Mouse (Mus musculus) small intestine, adult 10 weeks (tissue): ENCODE measurements around the gene Hoxd9. TPM values are rescaled to one million over a fixed set of nuclear protein-coding genes. Genes with fewer than 3 reads are reported as not detected.

Experiments
- polyA plus RNA-seq: library from polyadenylated mRNA; stranded (reverse); fragments of 350-450 nt; fragmentation: Illumina TruSeq; extraction: RNeasy Lipid Tissue Mini Kit (QIAGEN cat#74804); gene quantifications from one replicate; pipeline ENCODE4 v1.2.3, GENCODE M21; 2014; ENCODE audit warnings: low replicate concordance

Hoxd9 gene
- polyA plus RNA-seq: not detected

DNA sequence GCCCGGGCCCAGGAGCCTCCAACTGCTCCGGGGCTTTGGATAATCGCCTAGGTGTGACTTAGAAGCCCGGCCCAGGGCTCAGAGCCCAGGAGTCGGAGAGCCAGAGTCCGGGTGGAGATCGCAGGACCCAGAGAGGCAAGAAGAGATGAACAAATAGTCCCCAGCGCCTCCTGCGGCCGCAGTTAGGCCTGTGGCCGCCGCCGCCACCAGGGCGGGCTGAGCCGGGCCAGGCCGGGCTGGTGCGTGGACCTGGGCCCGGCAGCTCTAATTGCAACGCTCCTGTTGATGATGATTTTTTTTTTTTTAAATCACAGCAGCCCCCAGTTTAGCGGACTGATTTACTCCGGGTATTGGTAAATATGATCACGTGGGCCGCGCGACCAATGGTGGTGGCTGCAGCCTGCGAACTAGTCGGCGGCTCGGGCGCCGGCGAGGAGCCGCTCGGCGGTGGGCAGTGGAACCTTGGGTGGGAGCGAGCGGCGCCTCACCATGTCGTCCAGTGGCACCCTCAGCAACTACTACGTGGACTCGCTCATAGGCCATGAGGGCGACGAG, at the start of gene Hoxd9:
TSS of gene Hoxd9 (plus strand) at position 161 of the 555 bp plus-strand sequence.

DNA sequence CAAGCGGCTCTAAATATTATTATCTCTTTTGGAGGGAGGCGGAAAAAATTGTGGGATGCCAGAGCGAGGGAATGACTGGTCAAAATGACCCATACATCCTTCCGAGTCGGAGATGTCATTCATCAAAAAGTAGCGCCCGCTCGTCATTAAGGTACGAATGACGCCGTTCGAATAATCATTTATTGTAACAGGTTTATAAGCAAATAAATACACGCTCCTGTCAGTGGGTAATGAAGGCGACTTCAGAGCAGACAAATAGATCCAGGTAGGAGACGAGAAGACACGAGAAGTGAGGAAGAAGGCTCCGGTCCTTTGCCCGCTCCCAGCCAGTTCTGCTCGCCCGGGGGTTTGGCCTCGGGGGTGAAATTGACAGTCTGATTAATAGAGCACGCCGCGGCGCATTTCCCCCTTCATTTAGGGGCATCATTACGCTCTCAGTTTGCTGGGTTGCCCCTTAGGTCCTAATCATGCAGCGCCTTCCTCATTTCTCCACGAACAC, 38.0 kb upstream of the Hoxd9 start, which contains the start of gene Evx2:
TSS of gene Evx2 (minus strand) at position 51 of the 499 bp plus-strand sequence.

DNA sequence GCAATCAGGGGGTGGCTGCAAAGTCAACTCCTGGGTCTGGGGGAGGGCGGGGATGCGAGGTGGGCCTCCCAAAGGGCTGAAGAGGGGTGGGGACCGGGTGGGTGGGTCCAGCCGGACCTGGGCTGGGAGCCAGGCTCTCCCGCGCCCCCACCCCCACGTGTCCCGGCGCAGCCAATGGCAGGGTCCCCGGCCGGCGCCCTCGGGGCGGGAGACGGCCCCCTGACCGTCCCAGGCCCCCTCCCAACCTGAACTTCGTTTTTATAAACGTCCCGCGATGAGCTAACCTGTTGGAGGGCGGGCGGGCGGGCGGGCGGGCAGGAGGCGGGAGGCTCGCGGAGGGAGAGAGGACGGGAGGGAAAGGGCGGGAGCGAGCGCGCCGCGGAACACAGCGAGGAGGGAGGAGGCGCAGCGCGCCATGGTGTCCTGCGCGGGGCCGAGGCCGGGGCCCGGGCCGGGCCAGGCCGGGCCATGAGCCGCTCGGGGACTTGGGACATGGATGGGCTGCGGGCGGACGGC, 29.6 kb upstream of the Hoxd9 start, which contains the start of gene Hoxd13:
TSS of gene Hoxd13 (plus strand) at position 469 of the 516 bp plus-strand sequence.

DNA sequence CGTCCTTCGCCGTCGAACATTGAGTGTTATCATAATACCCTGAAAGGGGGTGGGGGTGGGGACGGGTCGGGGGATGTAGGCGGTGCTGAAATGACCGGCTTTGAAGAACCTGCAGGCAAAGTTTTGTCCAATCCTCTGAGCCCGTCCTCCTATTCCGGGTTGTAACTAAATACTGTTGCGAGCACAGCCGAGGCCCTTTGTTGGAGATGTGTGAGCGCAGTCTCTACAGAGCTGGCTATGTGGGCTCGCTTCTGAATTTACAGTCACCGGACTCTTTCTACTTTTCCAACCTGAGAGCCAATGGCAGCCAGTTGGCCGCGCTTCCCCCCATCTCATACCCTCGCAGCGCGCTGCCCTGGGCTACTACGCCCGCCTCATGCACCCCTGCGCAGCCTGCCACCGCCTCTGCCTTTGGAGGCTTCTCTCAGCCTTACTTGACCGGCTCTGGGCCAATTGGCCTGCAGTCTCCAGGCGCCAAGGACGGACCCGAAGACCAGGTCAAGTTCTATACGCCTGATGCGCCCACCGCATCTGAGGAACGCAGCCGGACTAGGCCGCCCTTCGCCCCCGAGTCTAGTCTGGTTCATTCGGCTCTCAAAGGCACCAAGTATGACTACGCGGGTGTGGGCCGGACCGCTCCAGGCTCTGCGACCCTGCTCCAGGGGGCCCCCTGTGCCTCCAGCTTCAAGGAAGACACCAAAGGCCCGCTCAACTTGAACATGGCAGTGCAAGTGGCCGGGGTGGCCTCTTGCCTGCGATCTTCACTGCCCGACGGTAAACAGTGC, 22.5 kb upstream of the Hoxd9 start, which contains the start of gene Hoxd12:
TSS of gene Hoxd12 (plus strand) at position 133 of the 785 bp plus-strand sequence.

DNA sequence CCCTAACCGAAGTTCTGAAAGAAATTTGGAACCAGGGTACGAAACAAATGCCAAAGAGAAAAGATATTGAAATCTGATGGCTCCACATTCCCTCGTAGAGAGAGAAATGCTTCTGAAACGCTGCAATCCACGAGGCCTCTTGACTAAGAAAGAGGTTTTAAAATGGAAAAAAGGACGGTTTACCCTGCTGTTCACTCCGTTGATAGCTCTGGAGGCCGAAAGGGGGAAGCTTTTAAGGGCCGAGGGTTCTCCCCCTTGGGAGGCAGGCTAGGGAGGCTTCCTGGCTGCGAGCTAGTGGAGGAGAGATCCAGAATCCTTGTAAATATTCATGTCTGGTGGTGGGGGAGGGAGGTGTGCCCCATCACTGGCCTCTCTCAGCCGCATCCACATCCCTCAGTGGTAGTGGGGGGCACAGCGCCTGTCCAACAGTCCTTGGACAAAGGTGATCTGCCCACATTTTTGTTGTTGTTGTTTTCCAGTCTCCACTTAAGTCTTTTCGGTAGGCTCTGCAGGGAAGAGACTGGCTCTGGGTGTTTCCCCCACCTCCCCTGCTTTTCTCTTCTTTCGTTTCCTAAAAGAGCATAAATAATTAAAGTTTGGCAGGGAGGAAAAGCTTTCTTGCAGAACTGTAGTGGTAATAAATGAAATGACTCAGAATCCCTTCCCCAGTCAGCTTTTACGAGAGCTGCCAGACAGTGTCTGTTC, 18.5 kb upstream of the Hoxd9 start, which contains the start of gene Hoxd11:
TSS of gene Hoxd11 (plus strand) at position 667 of the 705 bp plus-strand sequence.

DNA sequence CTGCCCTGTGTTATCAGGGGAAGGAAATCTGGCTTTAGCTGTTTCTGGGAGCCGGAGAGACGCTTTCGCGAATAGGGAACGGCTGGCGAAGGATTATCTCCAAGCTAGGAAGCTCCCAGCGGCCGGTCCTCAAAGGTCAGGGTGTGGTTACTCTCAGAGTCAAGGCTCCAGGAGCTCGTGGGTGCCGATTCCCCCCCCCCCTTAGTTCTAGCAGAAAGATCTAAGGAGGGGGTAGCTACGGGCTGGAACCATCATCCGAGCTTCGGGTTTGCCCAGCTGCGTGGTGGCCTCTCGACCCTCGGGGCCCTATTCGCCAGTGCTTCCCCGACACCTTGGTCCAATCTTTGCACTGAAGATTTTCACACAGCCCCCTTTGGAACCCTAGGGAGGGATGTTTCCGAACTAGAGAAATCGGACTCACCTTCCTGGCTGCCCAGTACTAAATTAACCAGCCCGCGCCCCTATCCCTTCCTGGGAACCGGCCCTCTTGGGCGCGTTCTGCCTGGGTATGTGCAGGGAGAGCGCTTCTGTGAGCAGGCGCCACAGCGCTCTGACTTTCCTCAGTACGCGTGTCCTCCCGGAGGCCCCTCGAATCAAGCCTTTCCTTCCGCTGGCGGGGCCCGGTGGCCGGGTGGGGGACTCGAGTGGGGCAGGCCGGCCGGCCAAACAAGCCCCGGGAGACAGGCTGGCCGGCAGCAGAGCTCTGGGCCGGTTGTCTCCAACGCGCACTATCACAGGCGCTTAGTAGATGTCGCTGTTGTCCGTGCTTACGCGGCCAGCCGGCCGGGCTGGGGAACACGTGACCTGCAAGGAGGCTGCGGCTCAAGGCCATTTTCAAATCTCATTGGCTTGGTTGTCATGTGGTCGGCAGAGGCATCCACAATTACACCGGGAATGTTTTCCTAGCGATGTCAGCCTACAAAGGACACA, 6.2 kb upstream of the Hoxd9 start, which contains the start of gene Hoxd10:
TSS of gene Hoxd10 (plus strand) at position 903 of the 930 bp plus-strand sequence.

DNA sequence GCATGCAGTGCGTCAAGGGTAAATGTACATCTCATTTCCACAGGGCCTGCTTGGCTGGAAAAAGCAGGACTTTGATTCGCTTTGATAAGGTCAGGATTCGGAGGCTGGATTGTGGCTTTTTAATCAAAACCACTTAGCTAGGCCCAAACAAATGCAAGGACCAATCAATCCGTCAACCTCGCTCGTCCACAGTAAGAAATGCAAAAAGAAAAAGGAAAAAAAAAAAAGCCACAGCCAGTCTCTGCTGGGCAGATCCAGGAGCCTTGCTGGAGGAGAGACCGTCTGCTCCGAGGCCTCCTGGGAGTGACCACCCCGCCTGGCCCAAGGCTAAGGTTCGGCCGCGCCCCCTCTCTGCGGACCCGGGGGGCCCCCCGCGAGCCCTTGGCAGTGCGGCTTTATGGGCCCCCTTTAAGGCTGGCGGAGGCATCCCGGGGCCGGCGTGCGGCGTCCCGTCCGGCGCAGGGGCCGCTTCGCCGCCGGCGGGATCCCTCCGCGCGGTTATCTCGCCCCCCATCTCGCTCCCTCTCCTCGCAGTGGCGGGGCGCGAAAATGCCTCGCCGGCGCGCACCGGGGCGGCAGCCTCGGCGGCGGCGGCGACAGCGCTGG, 7.0 kb downstream of the Hoxd9 start, which contains the start of gene Hoxd8:
TSS of gene Hoxd8 (plus strand) at position 223 of the 606 bp plus-strand sequence.

DNA sequence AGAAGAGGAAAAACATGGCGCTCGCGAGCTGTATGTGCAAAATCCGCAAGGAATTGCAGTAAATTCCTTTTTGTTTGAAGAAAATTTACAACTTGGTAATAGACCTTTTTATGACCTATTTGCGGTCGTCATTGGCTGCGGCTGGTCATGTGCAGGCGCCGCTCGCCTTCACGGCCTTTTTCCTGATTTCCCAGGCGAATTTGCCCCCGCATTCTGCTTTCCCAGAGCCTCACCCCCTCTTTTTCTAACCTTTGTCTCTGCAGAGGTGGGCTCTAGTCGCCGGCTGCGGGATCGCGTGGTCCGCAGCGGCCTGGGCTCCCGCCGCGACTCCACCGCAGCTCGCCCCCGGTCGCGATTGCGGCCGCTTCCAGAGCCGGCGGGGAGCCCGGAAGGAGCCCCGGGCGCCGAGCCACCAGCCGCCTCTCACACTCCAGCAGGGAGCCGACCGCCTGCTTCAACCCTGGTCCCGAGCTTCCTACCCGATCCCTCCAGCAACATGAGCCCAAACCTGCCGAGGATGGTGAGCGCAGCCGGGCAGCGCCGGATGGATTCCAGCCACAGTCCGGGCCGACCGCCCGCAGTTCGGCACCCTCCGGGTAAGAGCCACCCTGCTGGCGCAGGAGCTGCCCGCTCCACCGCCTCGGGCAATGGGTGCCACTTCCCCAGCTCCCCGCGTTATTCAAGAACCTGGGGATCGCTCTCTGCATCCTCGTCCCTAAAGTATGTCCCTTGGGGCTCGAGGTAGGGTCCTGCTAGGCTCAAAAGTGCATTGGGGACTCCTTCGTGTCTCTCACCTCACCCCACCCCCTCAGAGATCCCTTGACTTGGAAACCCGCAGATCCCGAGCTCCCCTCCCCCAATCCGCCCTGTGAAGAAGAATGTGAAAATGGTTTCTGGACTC, 14.4 kb downstream of the Hoxd9 start, which contains the start of the genes Hoxd3 and Hoxd4:
TSS of gene Hoxd3 (plus strand) at position 207 of the 901 bp plus-strand sequence.
TSS of gene Hoxd4 (plus strand) at position 209 of the 901 bp plus-strand sequence.

DNA sequence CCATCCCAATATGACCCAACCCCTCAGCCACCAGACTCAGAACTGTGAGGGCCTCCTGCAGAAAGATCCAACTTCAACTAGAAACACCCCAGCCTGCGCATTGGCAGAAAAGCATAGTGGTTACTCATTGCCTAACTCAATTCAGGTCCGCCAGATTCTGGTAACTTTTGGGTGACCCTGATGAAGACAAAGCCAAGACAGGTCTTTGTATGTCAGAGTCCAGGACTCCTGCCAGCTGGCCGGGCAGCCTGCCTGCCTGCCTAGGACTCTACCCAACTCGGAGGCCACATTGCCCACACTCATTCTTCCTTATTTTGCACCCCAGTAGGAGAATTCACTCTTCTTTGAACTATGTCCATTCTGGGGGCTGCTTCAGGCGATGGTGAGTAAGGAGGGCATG, 29.0 kb downstream of the Hoxd9 start, which contains the start of gene Gm28230:
TSS of gene Gm28230 (plus strand) at position 178 of the 400 bp plus-strand sequence.

Other genes starting within 250 kb of the Hoxd9 start
- 32.3 TPM for gene Lnpk, start 118.3 kb upstream of the Hoxd9 start, polyA plus RNA-seq
- gene Evx2, start 38.2 kb upstream of the Hoxd9 start, polyA plus RNA-seq: not detected
- not detected for gene Hoxd13, start 29.4 kb upstream of the Hoxd9 start, polyA plus RNA-seq
- gene Hoxd12, start 22.7 kb upstream of the Hoxd9 start, polyA plus RNA-seq: not detected
- gene Hoxd11, start 18.2 kb upstream of the Hoxd9 start, polyA plus RNA-seq: not detected
- gene Hoxd10, start 5.8 kb upstream of the Hoxd9 start, polyA plus RNA-seq: not detected
- 1.6 TPM for gene Hoxd8, start 6.9 kb downstream of the Hoxd9 start, polyA plus RNA-seq
- 0.26 TPM for gene Hoxd3, start 14.2 kb downstream of the Hoxd9 start, polyA plus RNA-seq
- gene Hoxd4, start 14.2 kb downstream of the Hoxd9 start, polyA plus RNA-seq: 0.41 TPM
- gene Gm28230, start 29.0 kb downstream of the Hoxd9 start, polyA plus RNA-seq: not detected
- not detected for gene Hoxd1, start 65.3 kb downstream of the Hoxd9 start, polyA plus RNA-seq
- gene Mtx2, start 128.1 kb downstream of the Hoxd9 start, polyA plus RNA-seq: 231 TPM